Mouse (Mus musculus): ENCODE results near the gene Fgl2.

Gene Fgl2

DNA sequence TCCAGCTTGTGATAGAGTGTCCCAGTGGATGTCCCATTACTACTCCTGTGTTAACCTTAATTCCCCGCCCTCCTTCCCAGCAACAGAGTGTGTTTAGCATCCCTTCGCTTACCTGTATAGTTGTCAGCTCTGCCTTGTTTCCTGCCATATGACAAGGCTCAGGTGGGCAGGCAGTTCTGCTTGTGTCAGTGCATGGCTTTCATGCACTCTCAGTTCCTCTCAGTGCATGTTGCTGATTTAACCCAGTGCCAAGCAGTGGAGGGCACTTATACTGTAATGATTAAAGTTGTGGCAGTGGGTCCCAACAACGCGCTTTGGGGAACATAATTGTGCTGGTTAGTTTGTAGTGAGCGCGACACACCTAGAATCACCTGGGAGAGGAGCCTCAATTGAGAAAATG is 54.2 kb downstream of the Fgl2 start:
- in situ Hi-C loops (cut with MboI; ENCODE audit: low pct_unique_long_range_greater_than_20kb in 1 of 2, low sequenced_read_pairs in 2 of 2, unreplicated experiment in 1 of 2), result no loop called here

Measured in mouse embryonic stem cell (cell line).